Mouse (Mus musculus) stomach, embryonic 16.5 days (tissue): ENCODE results near the gene Tnrc6b. TPM values are rescaled to one million over a fixed set of nuclear protein-coding genes. Genes with fewer than 3 reads are reported as not detected.

ENCODE experiments used
- ATAC-seq: fragments of 200-750 bp; cut with Nextera tagmentation; 2 replicates; pipeline ENCODE4 v1.8.0; 2017; ENCODE audit warnings: moderate number of reproducible peaks, moderate TSS enrichment; ENCODE audit not compliant: insufficient read depth, low FRiP score
- H3K27ac ChIP-seq: fragments of 300-500 bp; sonication (generic); 2 replicates; pipeline ENCODE4 v1.5.1; 2014; ENCODE audit warnings: low read length
- H3K27me3 ChIP-seq: fragments of 300-500 bp; sonication (generic); 2 replicates; pipeline ENCODE4 v1.6.1; 2014; ENCODE audit warnings: low read length, control low read depth, mixed read lengths; ENCODE audit not compliant: control insufficient read depth, insufficient read depth
- H3K36me3 ChIP-seq: fragments of 300-500 bp; sonication (generic); 2 replicates; pipeline ENCODE4 v1.6.1; 2014; ENCODE audit warnings: low read length; ENCODE audit not compliant: control insufficient read depth, insufficient read depth
- H3K4me1 ChIP-seq: fragments of 300-500 bp; sonication (generic); 2 replicates; pipeline ENCODE4 v1.6.1; 2014; ENCODE audit warnings: low read length, control low read depth, mixed read lengths; ENCODE audit not compliant: control insufficient read depth, insufficient read depth
- H3K4me2 ChIP-seq: fragments of 300-500 bp; sonication (generic); 2 replicates; pipeline ENCODE4 v1.6.1; 2014; ENCODE audit warnings: low read depth, low read length, mixed read lengths
- H3K4me3 ChIP-seq: fragments of 300-500 bp; sonication (generic); replicated peaks from 2 replicates; pipeline ENCODE4 v1.5.1; 2014; ENCODE audit warnings: mild to moderate bottlenecking, low read length
- H3K9ac ChIP-seq: fragments of 300-500 bp; sonication (generic); 2 replicates; pipeline ENCODE4 v1.6.1; 2014; ENCODE audit warnings: low read length
- H3K9me3 ChIP-seq: fragments of 300-500 bp; sonication (generic); replicated peaks from 2 replicates; pipeline ENCODE4 v1.6.1; 2016; ENCODE audit warnings: low read length, control low read depth; ENCODE audit not compliant: control insufficient read depth
- WGBS: fragments of 180-500 bp; shearing (Covaris S2); extraction: QIAGEN DNeasy Blood & Tissue Kit; methylation state at CpG from one replicate; pipeline ENCODE4 v1.1.7; 2014; 5-methylcytosine and 5-hydroxymethylcytosine counted together
- microRNA-seq: library from miRNA; unstranded; fragments of <30 nt; microRNA quantifications from one replicate; pipeline ENCODE4, GENCODE M21; 2016
- polyA plus RNA-seq: library from polyadenylated mRNA; unstranded; fragments of >200 nt; fragmentation: Nextera tagmentation; extraction: Ambion mirVana; gene quantifications from 2 replicates; pipeline ENCODE4 v1.2.1, GENCODE M21; 2015

Gene Tnrc6b
- polyA plus RNA-seq, 1 experiment from 2014 or later = 29.9 TPM

GRCm38 (mm10) chr15:80977620-80978334, 266.7 kb downstream of the Tnrc6b start, which contains the start of gene Sgsm3:
TSS of gene Sgsm3 (plus strand) at chr15:80977765.
- Histone ChIP-seq H3K27me3 (no peaks in the 10 kb centered on the region), H3K4me1 (peaks cover 19% of the 10 kb centered on the region; the same call in 1 of the 2 replicates), H3K4me2 (peak within 1 kb of the TSS; percentile 92), H3K9me3 (no peaks in the 10 kb centered on the region), H3K9ac (peak within 1 kb of the TSS; percentile 89), H3K36me3 (no peaks in the 10 kb centered on the region), H3K27ac (peak within 1 kb of the TSS; percentile 58), H3K4me3 (peak within 1 kb of the TSS; percentile 89)
- ATAC-seq = peak; percentile 95
- under 1% methylated on average over 67 of the region's 67 CpGs for WGBS

- H3K4me3 ChIP-seq = no peak overlapping the region
- H3K27ac ChIP-seq = no peak overlapping the region; the same call in 1 of the 2 replicates
- peak overlapping the region; percentile 92; the same call in 1 of the 2 replicates for H3K4me2 ChIP-seq
- H3K36me3 ChIP-seq = no peaks in the 10 kb centered on the region
- no peak overlapping the region for H3K9ac ChIP-seq
- 57% methylated on average over 4 of the region's 4 CpGs for WGBS
- H3K4me1 ChIP-seq = peaks cover 21% of the 10 kb centered on the region; the same call in 1 of the 2 replicates
- no peaks in the 10 kb centered on the region for H3K27me3 ChIP-seq
- H3K9me3 ChIP-seq = no peaks in the 10 kb centered on the region
- ATAC-seq = no peak
Observed at GRCm38 (mm10) chr15:80979611-80980010, 268.5 kb downstream of the Tnrc6b start.

- H3K27ac ChIP-seq = no peak overlapping the region
- H3K36me3 ChIP-seq = no peaks in the 10 kb centered on the region
- 67% methylated on average over 4 of the region's 4 CpGs for WGBS
- peaks cover 21% of the 10 kb centered on the region; the same call in 1 of the 2 replicates for H3K4me1 ChIP-seq
- no peak overlapping the region for H3K4me3 ChIP-seq
- H3K4me2 ChIP-seq = no peak overlapping the region
- H3K27me3 ChIP-seq = no peaks in the 10 kb centered on the region
- no peaks in the 10 kb centered on the region for H3K9me3 ChIP-seq
- no peak overlapping the region for H3K9ac ChIP-seq
- no peak for ATAC-seq
Observed at GRCm38 (mm10) chr15:80981176-80981575, 270.1 kb downstream of the Tnrc6b start.

GRCm38 (mm10) chr15:80983264-80983663, 272.2 kb downstream of the Tnrc6b start:
- ATAC-seq = peak; percentile 68
- Histone ChIP-seq H3K4me1 (peaks cover 27% of the 10 kb centered on the region), H3K9ac (no peak overlapping the region), H3K36me3 (no peaks in the 10 kb centered on the region), H3K4me2 (0 out of 2 replicates have a peak overlapping the region, but pooled peaks have one; percentile 15), H3K27me3 (no peaks in the 10 kb centered on the region), H3K9me3 (no peaks in the 10 kb centered on the region), H3K4me3 (no peak overlapping the region), H3K27ac (peak overlapping the region; percentile 87)
- WGBS = 63% methylated on average over 2 of the region's 2 CpGs

- no peaks in the 10 kb centered on the region for H3K9me3 ChIP-seq
- H3K4me2 ChIP-seq = no peak overlapping the region
- WGBS = 36% methylated on average over 1 of the region's 1 CpGs
- ATAC-seq = no peak
- no peaks in the 10 kb centered on the region for H3K36me3 ChIP-seq
- H3K27me3 ChIP-seq = no peaks in the 10 kb centered on the region
- H3K9ac ChIP-seq = no peak overlapping the region
- H3K27ac ChIP-seq = peak overlapping the region; percentile 92
- H3K4me1 ChIP-seq = peaks cover 6% of the 10 kb centered on the region
- H3K4me3 ChIP-seq = no peak overlapping the region
Observed at GRCm38 (mm10) chr15:80988331-80988730, 277.2 kb downstream of the Tnrc6b start.

GRCm38 (mm10) chr15:80989712-80990111, 278.6 kb downstream of the Tnrc6b start:
- peak; percentile 96 for ATAC-seq
- peak overlapping the region; percentile 92 for H3K27ac ChIP-seq
- 39% methylated on average over 3 of the region's 3 CpGs for WGBS
- H3K27me3 ChIP-seq = no peaks in the 10 kb centered on the region
- H3K4me1 ChIP-seq = peaks cover 6% of the 10 kb centered on the region
- H3K4me3 ChIP-seq = no peak overlapping the region
- no peak overlapping the region for H3K9ac ChIP-seq
- H3K4me2 ChIP-seq = peak overlapping the region; percentile 16; the same call in 1 of the 2 replicates
- no peaks in the 10 kb centered on the region for H3K9me3 ChIP-seq
- H3K36me3 ChIP-seq = no peaks in the 10 kb centered on the region

Small RNA genes lying within 50 kb of the gene (microRNA-seq; reads per million reads assigned to microRNA genes)
- 10.6 reads per million, percentile 32 among the genes with 10 or more reads in this experiment for gene Mir5113

Other genes starting within 250 kb of the Tnrc6b start
- not detected in 2 replicates for gene Enthd1, start 146.2 kb upstream of the Tnrc6b start, polyA plus RNA-seq
- gene Grap2, start 138.7 kb upstream of the Tnrc6b start, polyA plus RNA-seq = 0.74 and 1.3 TPM in 2 replicates
- gene Fam83f, start 39.5 kb upstream of the Tnrc6b start, polyA plus RNA-seq = 22.0 and 22.4 TPM in 2 replicates
- gene Adsl, start 237.2 kb downstream of the Tnrc6b start, polyA plus RNA-seq = 164 and 166 TPM in 2 replicates